Mouse (Mus musculus) kidney, adult 2 months (tissue): ENCODE results near the gene Atp1a3.

Experiments
- CTCF ChIP-seq: fragments of 200-500 bp; conservative IDR thresholded peaks from 2 replicates; pipeline ENCODE4 v1.5.1; 2011; ENCODE audit warnings: low read depth, mild to moderate bottlenecking, control low read depth, low read length, moderate library complexity, mixed read lengths; ENCODE audit not compliant: insufficient read depth, insufficient read length
- POLR2A ChIP-seq: fragments of 200-500 bp; IDR thresholded peaks from one replicate; pipeline ENCODE4 v1.6.1; 2011; ENCODE audit warnings: low read depth, low read length, control low read depth

DNA sequence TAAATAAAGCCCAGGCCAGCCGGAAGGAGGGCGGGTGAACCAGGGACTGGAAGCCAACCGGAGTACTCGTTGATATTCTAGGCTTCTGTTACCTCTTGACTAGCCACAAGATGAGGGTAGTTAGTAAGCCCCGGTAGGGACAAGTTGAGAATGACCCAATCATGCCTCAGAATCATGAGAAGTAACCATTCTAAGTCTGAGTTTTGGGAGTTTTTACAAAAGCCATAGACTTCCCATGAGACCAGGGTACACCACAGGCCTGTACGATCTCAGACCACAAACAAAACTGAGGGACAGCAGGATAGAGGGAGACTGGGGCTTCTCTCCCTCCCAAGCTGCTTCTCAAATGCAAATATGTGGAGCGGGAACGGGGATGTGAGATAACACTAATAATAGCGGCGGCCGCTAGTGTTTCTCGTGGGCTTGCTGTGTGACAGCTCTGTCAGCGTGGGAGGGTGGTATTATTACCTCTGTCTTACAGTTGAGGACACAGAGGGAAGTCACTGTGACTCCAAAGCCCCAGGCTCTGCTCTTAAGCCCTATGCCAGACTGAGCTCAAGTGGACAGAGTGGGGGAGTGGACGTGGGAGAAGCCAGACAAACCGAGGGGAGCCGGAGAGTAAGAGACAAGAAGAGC, 43.7 kb upstream of the Atp1a3 start:
- TF ChIP-seq CTCF (no peak), POLR2A (no peak)
